Mouse (Mus musculus): ENCODE data around the gene Shtn1.

GRCm38 (mm10) chr19:59028130-59028529, 47.8 kb downstream of the Shtn1 start:
- TF ChIP-seq CTCF (IDR thresholded peaks at IDR 0.05; ENCODE audit: insufficient read depth, low read length) (no peak), POLR2A (IDR thresholded peaks at IDR 0.05; ENCODE audit: borderline replicate concordance, extremely low read depth, low read depth, low read length) (no peak)

Data from lung, adult 2 months (tissue).